Mouse (Mus musculus) ES-E14 (cell line): Measurements from ENCODE around the gene Ola1. TPM values are rescaled to one million over a fixed set of nuclear protein-coding genes. Genes with fewer than 3 reads are reported as not detected.

Source experiments
- DNase-seq: peaks from one replicate; pipeline ENCODE4 v3.0.0-alpha.2; 2013; ENCODE audit warnings: low read depth, low spot score
- H3K27ac ChIP-seq: 2 replicates; pipeline ENCODE4 v1.5.1; 2012; ENCODE audit warnings: low read depth, mild to moderate bottlenecking, low read length, moderate library complexity, mixed read lengths; ENCODE audit not compliant: poor library complexity, insufficient read depth, severe bottlenecking
- H3K36me3 ChIP-seq: 2 replicates; pipeline ENCODE4 v1.6.1; 2012; ENCODE audit warnings: mild to moderate bottlenecking, low read length, moderate library complexity, mixed read lengths; ENCODE audit not compliant: control insufficient read depth, poor library complexity, insufficient read depth, severe bottlenecking
- H3K4me1 ChIP-seq, 2 experiments: fragments of 150-350 bp in 1 of 2; sonication (generic) in 1 of 2; 2 replicates each; pipeline ENCODE4 v1.6.1; 2012; ENCODE audit warnings: low read length in 2 of 2, mild to moderate bottlenecking in 1 of 2, mixed read lengths in 1 of 2; ENCODE audit not compliant: control insufficient read depth in 2 of 2, insufficient read depth in 2 of 2, poor library complexity in 1 of 2
- H3K4me3 ChIP-seq, 2 experiments: fragments of 150-350 bp in 1 of 2; sonication (generic) in 1 of 2; 2 replicates each; pipeline ENCODE4 v1.5.1; 2012; ENCODE audit warnings: low read length in 2 of 2, low read depth in 1 of 2, mild to moderate bottlenecking in 1 of 2, mixed read lengths in 1 of 2; ENCODE audit not compliant: insufficient read depth in 1 of 2, poor library complexity in 1 of 2, severe bottlenecking in 1 of 2
- H3K9ac ChIP-seq: 2 replicates; pipeline ENCODE4 v1.6.1; 2012; ENCODE audit warnings: low read depth, mild to moderate bottlenecking, low read length, mixed read lengths; ENCODE audit not compliant: poor library complexity, insufficient read depth, severe bottlenecking
- H3K9me3 ChIP-seq: fragments of 150-350 bp; sonication (generic); 2 replicates; pipeline ENCODE4 v1.6.1; 2012; ENCODE audit warnings: low read depth, mild to moderate bottlenecking, low read length; ENCODE audit not compliant: control insufficient read depth, insufficient read depth
- CHD2 ChIP-seq: IDR thresholded peaks from 2 replicates; pipeline ENCODE4 v1.6.1; 2014; ENCODE audit warnings: mild to moderate bottlenecking, low read depth, low read length, inconsistent platforms
- HCFC1 ChIP-seq: IDR thresholded peaks from 2 replicates; pipeline ENCODE4 v1.6.1; 2012; ENCODE audit warnings: low read length, inconsistent platforms, borderline replicate concordance; ENCODE audit not compliant: insufficient read depth
- MAFK ChIP-seq: IDR thresholded peaks from 2 replicates; pipeline ENCODE4 v1.6.1; 2014; ENCODE audit warnings: mild to moderate bottlenecking, low read depth, low read length, inconsistent platforms; ENCODE audit not compliant: insufficient read depth
- ZC3H11A ChIP-seq: IDR thresholded peaks from 2 replicates; pipeline ENCODE4 v1.6.1; 2012; ENCODE audit warnings: low read depth, mild to moderate bottlenecking, inconsistent platforms, low read length, borderline replicate concordance
- ZNF384 ChIP-seq: IDR thresholded peaks from 2 replicates; pipeline ENCODE4 v1.6.1; 2012; ENCODE audit warnings: low read depth, low read length, inconsistent platforms
- in situ Hi-C, 2 experiments: fragments of 600-800 bp; cut with MboI; formaldehyde crosslinking; loops; one replicate each; pipeline ENCODE4 v1.15.1; 2025; ENCODE audit warnings: low sequenced_read_pairs in 2 of 2, inconsistent platforms in 1 of 2; ENCODE audit not compliant: unreplicated experiment in 2 of 2
- total RNA-seq: library from RNA; depleted of rRNA; stranded (reverse); fragments of 300-350 nt; gene quantifications from 2 replicates; pipeline ENCODE4 v1.2.3, GENCODE M21; 2012

The Ola1 gene
- total RNA-seq, 1 experiment: 90.5 TPM

DNA sequence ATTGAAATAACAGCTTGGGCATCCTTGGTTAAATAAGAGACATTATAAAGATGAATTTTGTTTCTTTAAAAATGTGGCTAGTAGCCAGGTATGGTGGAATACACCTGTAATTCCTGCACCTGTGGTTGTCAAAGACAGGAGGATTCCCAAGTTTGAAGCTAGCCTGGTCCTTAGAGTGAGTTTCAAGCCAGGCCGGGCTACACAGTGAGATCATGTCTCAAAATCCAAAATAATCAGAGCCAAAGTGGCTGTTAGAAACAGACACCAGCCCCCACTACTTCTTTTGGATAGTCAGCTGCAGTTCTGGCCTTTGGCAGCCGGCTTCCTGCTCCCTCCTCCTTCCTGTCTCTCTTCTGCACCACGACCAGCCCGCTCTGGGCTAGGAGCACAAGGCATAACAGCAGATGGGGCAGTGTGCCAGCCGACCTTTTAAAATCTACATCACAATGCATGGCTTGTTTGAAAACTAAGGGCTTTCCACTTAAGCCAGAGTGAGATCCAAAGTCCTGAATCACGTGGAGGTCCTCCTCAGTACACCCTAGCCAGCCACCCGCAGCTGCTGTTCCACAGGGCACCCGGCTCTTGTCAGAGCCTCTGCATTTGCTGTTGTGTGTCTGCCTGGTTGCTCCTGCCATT, 132.9 kb downstream of the Ola1 start:
- Histone ChIP-seq H3K4me3 (no peak overlapping the region), H3K9me3 (no peaks in the 10 kb centered on the region), H3K36me3 (0 out of 2 replicates have a peak, but pooled peaks cover 2% of the 10 kb centered on the region), H3K4me1 (peaks cover 6 to 11% of the 10 kb centered on the region in 2 experiments; a peak in 3 of 4 replicates), H3K27ac (no peak overlapping the region), H3K9ac (no peak overlapping the region)
- no peak for TF ChIP-seq HCFC1
- no peak for TF ChIP-seq ZNF384
- TF ChIP-seq MAFK: no peak
- no peak for TF ChIP-seq ZC3H11A
- no peak for TF ChIP-seq CHD2
- in situ Hi-C loops: no loop called here
- peak; percentile 42 for DNase-seq

- Histone ChIP-seq H3K9me3 (no peaks in the 10 kb centered on the region), H3K4me3 (peak overlapping the region in 1 of 2 experiments; percentile 22; a peak in 2 of 4 replicates), H3K27ac (no peak overlapping the region), H3K36me3 (no peaks in the 10 kb centered on the region), H3K4me1 (peaks cover 6 to 17% of the 10 kb centered on the region in 2 experiments; a peak in 3 of 4 replicates), H3K9ac (no peak overlapping the region)
- DNase-seq: no peak
- in situ Hi-C loops: no loop called here
- TF ChIP-seq MAFK (no peak), ZC3H11A (no peak), ZNF384 (no peak), HCFC1 (no peak), CHD2 (no peak)
These were observed 136.2 kb downstream of the Ola1 start for GRCm38 (mm10) chr2:73082476-73082875.

DNA sequence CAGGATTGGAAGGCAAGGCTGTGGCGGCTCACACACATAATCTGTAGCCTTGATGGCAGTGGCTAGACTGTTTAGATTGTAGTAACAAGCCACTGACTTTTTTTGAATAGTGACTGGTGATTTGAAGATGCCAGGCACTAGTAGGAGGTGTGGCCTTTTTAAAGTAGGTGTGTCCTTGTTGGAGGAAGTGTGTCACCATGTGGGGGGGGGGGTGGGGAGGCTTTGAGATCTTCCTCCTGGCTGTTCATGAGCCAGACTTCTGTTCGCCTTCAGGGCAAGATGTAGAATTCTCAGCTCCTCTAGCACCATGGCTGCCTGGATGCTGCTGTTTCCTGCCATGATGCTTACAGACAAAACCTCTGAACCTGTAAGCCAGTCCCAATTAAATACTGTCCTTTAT, 136.9 kb downstream of the Ola1 start:
- Histone ChIP-seq H3K9me3 (no peaks in the 10 kb centered on the region), H3K4me1 (peaks cover 4 to 17% of the 10 kb centered on the region in 2 experiments; a peak in 3 of 4 replicates), H3K9ac (no peak overlapping the region), H3K27ac (no peak overlapping the region), H3K36me3 (no peaks in the 10 kb centered on the region), H3K4me3 (no peak overlapping the region)
- no peak for DNase-seq
- no peak for TF ChIP-seq ZNF384
- TF ChIP-seq MAFK: no peak
- no peak for TF ChIP-seq ZC3H11A
- no peak for TF ChIP-seq HCFC1
- no peak for TF ChIP-seq CHD2
- in situ Hi-C loops: no loop called here

GRCm38 (mm10) chr2:73080084-73080483, 138.6 kb downstream of the Ola1 start:
- Histone ChIP-seq H3K4me3 (no peak overlapping the region), H3K9me3 (no peaks in the 10 kb centered on the region), H3K27ac (no peak overlapping the region), H3K36me3 (no peaks in the 10 kb centered on the region), H3K4me1 (peaks cover 0 to 14% of the 10 kb centered on the region in 2 experiments; a peak in 2 of 4 replicates), H3K9ac (no peak overlapping the region)
- TF ChIP-seq CHD2 (no peak), HCFC1 (0 out of 2 replicates have a peak, but pooled peaks have one; percentile 56)
- DNase-seq: no peak
- in situ Hi-C loops: no loop called here

- TF ChIP-seq CHD2: no peak
- no peak for TF ChIP-seq ZNF384
- TF ChIP-seq HCFC1: no peak
- TF ChIP-seq ZC3H11A: no peak
- TF ChIP-seq MAFK: no peak
- DNase-seq: no peak
- Histone ChIP-seq H3K27ac (no peak overlapping the region), H3K36me3 (no peaks in the 10 kb centered on the region), H3K9ac (no peak overlapping the region), H3K9me3 (no peaks in the 10 kb centered on the region), H3K4me1 (peaks cover 0 to 14% of the 10 kb centered on the region in 2 experiments; a peak in 2 of 4 replicates), H3K4me3 (peak overlapping the region in 1 of 2 experiments; percentile 38; a peak in 1 of 4 replicates)
- in situ Hi-C loops: no loop called here
These were observed 139.4 kb downstream of the Ola1 start for GRCm38 (mm10) chr2:73079311-73079710.
